Mouse (Mus musculus): ENCODE data around the gene Iqsec1. TPM values are rescaled to one million over a fixed set of nuclear protein-coding genes. Genes with fewer than 3 reads are reported as not detected.

Gene Iqsec1
- total and polyA plus RNA-seq, 2 experiments from 2014 or later, result 34.5 to 149 TPM

GRCm38 (mm10) chr6:90695754-90696153 is 292.7 kb downstream of the Iqsec1 start:
- Histone ChIP-seq H3K4me1 (ENCODE audit: insufficient read depth, low read length) (no peaks in the 10 kb centered on the region), H3K4me2 (ENCODE audit: low read depth, low read length, poor library complexity, severe bottlenecking) (no peak overlapping the region), H3K27me3 (ENCODE audit: insufficient read depth, low read length) (no peaks in the 10 kb centered on the region), H3K36me3 (ENCODE audit: insufficient read depth, low read length) (peaks cover 22% of the 10 kb centered on the region), H3K9ac (replicated peaks; ENCODE audit: low read length, poor library complexity, severe bottlenecking) (no peak overlapping the region), H3K9me3 (ENCODE audit: low read length) (no peaks in the 10 kb centered on the region), H3K4me3 (ENCODE audit: low read depth, low read length) (no peak overlapping the region), H3K27ac (ENCODE audit: low read depth, low read length) (no peak overlapping the region)
- TF ChIP-seq CTCF (IDR thresholded peaks at IDR 0.05), result no peak
- ATAC-seq (ENCODE audit: low FRiP score) (no peak), DNase-seq (ENCODE audit: low spot score) (peak; percentile 38)
- WGBS, result 72% methylated on average over 1 of the region's 1 CpGs

- no peak for DNase-seq (ENCODE audit: low spot score)
- Histone ChIP-seq H3K36me3 (ENCODE audit: insufficient read depth, low read length) (peaks cover 49% of the 10 kb centered on the region), H3K27ac (ENCODE audit: low read depth, low read length) (no peak overlapping the region), H3K9me3 (ENCODE audit: low read length) (no peaks in the 10 kb centered on the region), H3K4me1 (ENCODE audit: insufficient read depth, low read length) (no peaks in the 10 kb centered on the region), H3K9ac (replicated peaks; ENCODE audit: low read length, poor library complexity, severe bottlenecking) (no peak overlapping the region), H3K4me3 (ENCODE audit: low read depth, low read length) (no peak overlapping the region), H3K4me2 (ENCODE audit: low read depth, low read length, poor library complexity, severe bottlenecking) (no peak overlapping the region), H3K27me3 (ENCODE audit: insufficient read depth, low read length) (no peaks in the 10 kb centered on the region)
- TF ChIP-seq CTCF (IDR thresholded peaks at IDR 0.05), result no peak
- 90% methylated on average over 2 of the region's 2 CpGs for WGBS
- ATAC-seq (ENCODE audit: low FRiP score), result no peak
Observed at GRCm38 (mm10) chr6:90692404-90692803, 296.1 kb downstream of the Iqsec1 start.

GRCm38 (mm10) chr6:90691935-90692334 is 296.6 kb downstream of the Iqsec1 start:
- Histone ChIP-seq H3K27ac (ENCODE audit: low read depth, low read length) (no peak overlapping the region), H3K4me2 (ENCODE audit: low read depth, low read length, poor library complexity, severe bottlenecking) (no peak overlapping the region), H3K9ac (replicated peaks; ENCODE audit: low read length, poor library complexity, severe bottlenecking) (no peak overlapping the region), H3K4me1 (ENCODE audit: insufficient read depth, low read length) (no peaks in the 10 kb centered on the region), H3K36me3 (ENCODE audit: insufficient read depth, low read length) (peaks cover 49% of the 10 kb centered on the region), H3K9me3 (ENCODE audit: low read length) (no peaks in the 10 kb centered on the region), H3K27me3 (ENCODE audit: insufficient read depth, low read length) (no peaks in the 10 kb centered on the region), H3K4me3 (ENCODE audit: low read depth, low read length) (no peak overlapping the region)
- DNase-seq (ENCODE audit: low spot score) (no peak), ATAC-seq (ENCODE audit: low FRiP score) (no peak)
- 90% methylated on average over 2 of the region's 2 CpGs for WGBS
- TF ChIP-seq CTCF (IDR thresholded peaks at IDR 0.05), result no peak

- no peaks in the 10 kb centered on the region for H3K4me1 ChIP-seq (ENCODE audit: insufficient read depth, low read length)
- WGBS, result 92% methylated on average over 10 of the region's 10 CpGs
- no peak overlapping the region for H3K27ac ChIP-seq (ENCODE audit: low read depth, low read length)
- no peaks in the 10 kb centered on the region for H3K9me3 ChIP-seq (ENCODE audit: low read length)
- no peak for DNase-seq (ENCODE audit: low spot score)
- no peak overlapping the region for H3K9ac ChIP-seq (replicated peaks; ENCODE audit: low read length, poor library complexity, severe bottlenecking)
- ATAC-seq (ENCODE audit: low FRiP score), result no peak
- no peak overlapping the region for H3K4me2 ChIP-seq (ENCODE audit: low read depth, low read length, poor library complexity, severe bottlenecking)
- TF ChIP-seq CTCF (IDR thresholded peaks at IDR 0.05), result no peak
- H3K36me3 ChIP-seq (ENCODE audit: insufficient read depth, low read length), result peaks cover 48% of the 10 kb centered on the region
- H3K4me3 ChIP-seq (ENCODE audit: low read depth, low read length), result no peak overlapping the region
- no peaks in the 10 kb centered on the region for H3K27me3 ChIP-seq (ENCODE audit: insufficient read depth, low read length)
Observed at GRCm38 (mm10) chr6:90689500-90689899, 299.0 kb downstream of the Iqsec1 start.

GRCm38 (mm10) chr6:90688742-90689141 is 299.7 kb downstream of the Iqsec1 start:
- no peaks in the 10 kb centered on the region for H3K4me1 ChIP-seq (ENCODE audit: insufficient read depth, low read length)
- no peak overlapping the region for H3K4me3 ChIP-seq (ENCODE audit: low read depth, low read length)
- 70% methylated on average over 3 of the region's 3 CpGs for WGBS
- ATAC-seq (ENCODE audit: low FRiP score), result no peak
- peaks cover 40% of the 10 kb centered on the region for H3K36me3 ChIP-seq (ENCODE audit: insufficient read depth, low read length)
- H3K27ac ChIP-seq (ENCODE audit: low read depth, low read length), result no peak overlapping the region
- no peak overlapping the region for H3K9ac ChIP-seq (replicated peaks; ENCODE audit: low read length, poor library complexity, severe bottlenecking)
- no peaks in the 10 kb centered on the region for H3K27me3 ChIP-seq (ENCODE audit: insufficient read depth, low read length)
- H3K4me2 ChIP-seq (ENCODE audit: low read depth, low read length, poor library complexity, severe bottlenecking), result no peak overlapping the region
- no peaks in the 10 kb centered on the region for H3K9me3 ChIP-seq (ENCODE audit: low read length)
- DNase-seq (ENCODE audit: low spot score), result no peak
- no peak for TF ChIP-seq CTCF (IDR thresholded peaks at IDR 0.05)

GRCm38 (mm10) chr6:90688003-90688402 is 300.5 kb downstream of the Iqsec1 start:
- Histone ChIP-seq H3K27ac (ENCODE audit: low read depth, low read length) (no peak overlapping the region), H3K4me1 (ENCODE audit: insufficient read depth, low read length) (no peaks in the 10 kb centered on the region), H3K9me3 (ENCODE audit: low read length) (no peaks in the 10 kb centered on the region), H3K36me3 (ENCODE audit: insufficient read depth, low read length) (peaks cover 33% of the 10 kb centered on the region), H3K4me2 (ENCODE audit: low read depth, low read length, poor library complexity, severe bottlenecking) (no peak overlapping the region), H3K9ac (replicated peaks; ENCODE audit: low read length, poor library complexity, severe bottlenecking) (no peak overlapping the region), H3K4me3 (ENCODE audit: low read depth, low read length) (no peak overlapping the region), H3K27me3 (ENCODE audit: insufficient read depth, low read length) (no peaks in the 10 kb centered on the region)
- ATAC-seq (ENCODE audit: low FRiP score) (no peak), DNase-seq (ENCODE audit: low spot score) (no peak)
- no peak for TF ChIP-seq CTCF (IDR thresholded peaks at IDR 0.05)
- WGBS, result 93% methylated on average over 6 of the region's 6 CpGs
